Mouse (Mus musculus) urinary bladder, adult 2 months (tissue): ENCODE measurements around the gene Acot12. TPM values are rescaled to one million over a fixed set of nuclear protein-coding genes. Genes with fewer than 3 reads are reported as not detected.

ENCODE experiments used
- DNase-seq: peaks from one replicate; pipeline ENCODE4 v3.0.0; 2022; ENCODE audit warnings: low spot score
- polyA plus RNA-seq: library from polyadenylated mRNA; depleted of rRNA; stranded (reverse); fragments of >200 nt; gene quantifications from 2 replicates; pipeline ENCODE4 v1.2.3, GENCODE M21; 2012; rRNA removed

Acot12 gene
- not detected in 2 replicates for polyA plus RNA-seq

DNA sequence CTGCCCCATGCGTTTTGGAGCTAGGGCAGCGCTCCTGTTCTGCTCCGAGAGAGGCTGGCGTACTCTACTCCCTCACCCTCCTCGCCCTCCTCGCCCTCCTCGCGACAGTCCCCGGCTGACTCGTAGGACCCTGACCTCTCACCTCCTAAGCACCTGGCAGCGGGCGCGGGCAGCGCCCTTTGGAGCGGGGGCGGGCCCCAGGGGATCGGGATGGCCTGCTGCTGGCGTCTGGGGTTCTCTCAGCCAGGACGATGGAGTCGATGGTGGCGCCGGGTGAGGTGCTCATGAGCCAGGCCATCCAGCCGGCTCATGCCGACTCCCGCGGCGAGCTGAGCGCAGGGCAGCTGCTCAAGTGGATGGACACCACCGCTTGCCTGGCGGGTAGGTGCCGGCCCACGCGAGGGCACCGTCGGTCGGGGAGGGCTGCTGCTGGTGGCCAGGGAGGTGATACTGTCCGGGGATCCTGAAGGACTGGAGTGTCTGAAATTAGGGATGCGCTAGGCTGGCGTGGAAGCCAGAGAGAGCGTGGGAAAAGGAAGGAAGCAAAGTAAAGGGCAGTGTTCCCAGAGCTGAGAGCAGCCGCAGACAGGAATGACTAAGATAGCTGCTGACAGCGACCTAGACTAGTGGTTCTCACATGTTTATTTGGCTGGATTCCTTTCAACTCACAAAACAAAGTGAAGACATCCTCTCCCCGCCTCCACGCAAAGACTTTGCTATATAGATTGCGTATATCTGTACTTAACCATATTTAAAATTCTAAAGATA lies at the start of gene Acot12:
TSS of gene Acot12 (plus strand) at position 233 of the 768 bp plus-strand sequence.
- DNase-seq: peak; percentile 23

DNA sequence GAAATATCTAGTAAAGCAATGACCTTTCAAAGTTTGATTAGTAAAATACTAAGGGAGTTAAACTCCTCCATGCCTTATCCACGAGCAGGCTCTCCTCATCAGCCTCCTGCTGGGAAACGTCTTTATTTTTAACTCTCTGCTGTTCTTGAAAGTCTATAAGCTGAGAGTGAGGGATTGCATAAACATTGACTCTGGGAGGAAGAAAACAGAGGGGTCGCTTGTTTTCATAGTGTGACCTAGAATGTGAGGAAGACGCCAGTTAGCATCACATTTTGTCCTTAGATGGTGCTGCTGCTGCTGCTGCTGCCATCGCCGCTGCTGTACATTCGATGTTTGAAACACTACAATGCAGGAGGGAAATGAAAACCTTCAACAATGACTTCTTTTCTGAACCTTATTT lies 47.7 kb upstream of the Acot12 start:
- DNase-seq: no peak

DNA sequence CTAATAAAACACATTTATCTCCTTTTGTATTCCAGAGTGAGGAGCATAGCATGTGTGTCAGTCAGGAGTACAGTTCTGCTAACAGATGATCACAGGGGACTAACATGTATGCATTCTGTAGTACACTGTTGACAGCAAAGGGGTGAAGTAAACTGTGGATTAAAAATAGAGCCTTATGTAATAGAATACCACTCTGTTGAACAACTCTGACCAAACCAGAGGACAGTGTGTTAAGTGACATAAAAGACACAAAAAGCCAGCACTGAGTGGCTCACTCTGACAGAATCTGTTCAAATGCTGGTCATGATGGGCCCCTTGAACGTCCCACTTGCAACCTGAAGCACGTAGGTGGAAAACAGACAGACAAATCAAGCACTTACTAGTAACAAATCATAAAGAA lies 45.9 kb upstream of the Acot12 start:
- no peak for DNase-seq

- no peak for DNase-seq
These were observed 45.1 kb upstream of the Acot12 start for GRCm38 (mm10) chr13:91696109-91696645.

- no peak for DNase-seq
These were observed 44.3 kb upstream of the Acot12 start for GRCm38 (mm10) chr13:91697011-91697410.

- no peak for DNase-seq
These were observed 39.0 kb upstream of the Acot12 start for GRCm38 (mm10) chr13:91702337-91702736.

GRCm38 (mm10) chr13:91719487-91719886 lies 21.8 kb upstream of the Acot12 start:
- no peak for DNase-seq

- no peak for DNase-seq
These were observed 18.1 kb upstream of the Acot12 start for GRCm38 (mm10) chr13:91723108-91723735.

- no peak for DNase-seq
These were observed 17.6 kb upstream of the Acot12 start for GRCm38 (mm10) chr13:91723736-91724119.

- no peak for DNase-seq
These were observed 17.1 kb upstream of the Acot12 start for GRCm38 (mm10) chr13:91724211-91724610.

DNA sequence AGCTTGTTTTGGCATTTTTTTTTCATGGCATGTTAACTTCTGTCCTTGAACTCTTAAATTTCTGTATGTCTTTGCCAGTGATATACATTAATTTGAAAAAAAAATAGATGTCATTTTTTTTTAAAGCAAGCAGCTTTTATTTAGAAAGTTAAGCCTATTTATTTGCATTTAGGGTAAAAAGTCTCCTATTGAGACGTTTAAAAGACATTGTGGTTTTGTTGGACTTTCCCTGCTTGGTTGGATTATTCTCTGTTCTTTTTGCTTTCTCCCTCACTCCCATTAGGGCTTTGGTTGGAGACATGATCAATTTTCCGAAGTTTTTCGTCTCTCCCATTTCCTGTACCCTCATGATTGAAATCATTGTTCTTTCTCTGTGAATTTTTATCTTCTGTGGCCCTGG lies 16.2 kb upstream of the Acot12 start:
- no peak for DNase-seq

GRCm38 (mm10) chr13:91727899-91728298 lies 13.4 kb upstream of the Acot12 start:
- DNase-seq: no peak

DNA sequence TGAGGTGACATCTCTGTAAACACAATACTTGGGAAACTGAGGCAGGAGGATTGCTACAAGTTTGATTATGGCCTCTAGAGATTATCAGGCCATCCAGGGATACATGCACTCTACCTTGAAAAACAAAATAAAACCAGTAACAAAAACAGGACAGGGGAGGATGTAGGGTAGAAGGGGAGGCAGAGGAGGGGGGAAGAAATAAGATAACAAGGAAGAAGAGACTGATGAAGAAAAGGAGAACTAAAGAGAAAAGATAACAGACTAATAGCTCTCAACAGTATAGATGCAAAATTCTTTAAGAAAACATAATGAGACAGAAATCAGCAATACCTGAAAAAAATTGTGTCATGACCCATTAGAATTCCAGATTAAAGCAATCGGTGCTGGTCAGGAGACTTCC lies 4.1 kb upstream of the Acot12 start:
- DNase-seq: no peak

DNA sequence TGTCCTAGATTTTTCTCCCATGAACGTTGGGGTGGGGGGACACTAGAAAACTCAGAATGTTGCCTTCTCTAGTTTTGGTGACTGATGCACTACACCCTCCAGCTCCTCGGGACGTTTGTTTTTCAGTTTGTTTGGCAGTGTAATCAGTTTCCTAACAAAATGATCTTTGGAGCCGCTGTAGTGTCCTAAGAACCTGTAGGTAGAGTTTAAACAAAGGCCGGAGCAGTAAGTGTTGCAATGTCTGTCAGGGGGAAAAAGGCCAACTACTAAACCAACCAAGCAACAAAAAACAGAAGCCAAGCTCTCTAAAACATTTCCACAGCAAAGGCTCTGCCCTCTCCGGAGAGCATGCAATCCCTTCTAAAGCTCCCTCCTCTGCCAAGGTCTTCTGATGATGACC lies 461 bp upstream of the Acot12 start:
- no peak for DNase-seq

GRCm38 (mm10) chr13:91743180-91743579 lies 1.9 kb downstream of the Acot12 start:
- no peak for DNase-seq

DNA sequence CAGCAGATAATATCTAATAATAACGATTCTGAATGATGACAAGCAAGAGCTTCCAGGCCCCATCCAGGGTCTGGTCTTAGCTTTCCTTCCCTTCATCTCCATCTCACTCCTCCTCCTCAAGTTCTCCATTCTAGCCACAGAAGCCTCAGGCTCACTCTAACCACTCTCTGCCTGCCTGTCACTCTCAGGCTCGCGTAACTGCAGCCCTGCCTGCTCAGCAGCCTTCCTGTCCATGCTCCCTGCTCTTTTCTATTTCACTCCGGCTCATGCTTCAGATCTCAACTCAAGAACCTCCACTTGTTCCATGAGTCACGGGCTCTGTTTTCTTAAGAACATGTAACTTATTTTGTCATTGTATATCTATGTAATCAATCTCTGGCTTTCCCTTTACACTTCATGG lies 5.2 kb downstream of the Acot12 start:
- no peak for DNase-seq

- DNase-seq: no peak
These were observed 7.1 kb downstream of the Acot12 start for GRCm38 (mm10) chr13:91748401-91748800.

DNA sequence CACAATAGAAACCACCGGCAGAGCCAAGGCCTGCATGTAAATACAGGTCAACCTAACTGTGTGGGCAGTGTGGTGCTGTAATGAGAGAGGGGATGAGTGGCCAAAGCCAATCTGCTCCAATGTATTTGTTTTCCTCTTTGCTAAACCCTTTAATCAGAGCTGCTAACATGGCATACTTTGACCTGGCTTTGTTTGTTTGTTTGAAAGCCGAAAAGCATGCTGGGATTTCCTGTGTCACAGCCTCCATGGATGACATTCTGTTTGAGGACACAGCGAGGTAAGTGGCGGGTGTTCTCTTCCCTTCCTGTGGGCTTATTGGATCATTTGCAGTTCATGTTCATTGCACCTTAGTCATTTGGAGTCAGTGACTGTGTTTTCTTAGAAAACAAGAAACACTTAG lies 8.7 kb downstream of the Acot12 start:
- DNase-seq: no peak

- DNase-seq: no peak
These were observed 12.4 kb downstream of the Acot12 start for GRCm38 (mm10) chr13:91753724-91754123.

- no peak for DNase-seq
These were observed 13.4 kb downstream of the Acot12 start for GRCm38 (mm10) chr13:91754762-91755161.

DNA sequence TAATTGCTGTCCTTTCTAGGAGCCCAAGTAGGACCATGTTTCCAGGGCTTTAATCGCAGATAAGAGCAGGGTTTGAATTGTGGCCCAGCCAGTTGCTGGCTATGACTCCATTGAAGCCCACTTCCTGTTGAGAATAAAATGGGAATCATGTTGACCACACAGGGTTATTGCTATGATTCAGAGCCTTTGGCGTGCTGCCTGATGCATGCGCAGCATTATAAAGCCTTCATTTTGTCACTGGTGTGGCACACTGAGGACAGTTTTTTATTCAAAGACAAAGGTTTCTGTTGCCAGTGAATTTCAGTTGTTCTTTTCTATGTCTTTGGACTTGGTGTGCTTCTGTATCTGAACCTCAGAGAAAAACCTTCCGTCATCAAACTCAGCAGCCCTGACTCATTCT lies 14.9 kb downstream of the Acot12 start:
- no peak for DNase-seq

DNA sequence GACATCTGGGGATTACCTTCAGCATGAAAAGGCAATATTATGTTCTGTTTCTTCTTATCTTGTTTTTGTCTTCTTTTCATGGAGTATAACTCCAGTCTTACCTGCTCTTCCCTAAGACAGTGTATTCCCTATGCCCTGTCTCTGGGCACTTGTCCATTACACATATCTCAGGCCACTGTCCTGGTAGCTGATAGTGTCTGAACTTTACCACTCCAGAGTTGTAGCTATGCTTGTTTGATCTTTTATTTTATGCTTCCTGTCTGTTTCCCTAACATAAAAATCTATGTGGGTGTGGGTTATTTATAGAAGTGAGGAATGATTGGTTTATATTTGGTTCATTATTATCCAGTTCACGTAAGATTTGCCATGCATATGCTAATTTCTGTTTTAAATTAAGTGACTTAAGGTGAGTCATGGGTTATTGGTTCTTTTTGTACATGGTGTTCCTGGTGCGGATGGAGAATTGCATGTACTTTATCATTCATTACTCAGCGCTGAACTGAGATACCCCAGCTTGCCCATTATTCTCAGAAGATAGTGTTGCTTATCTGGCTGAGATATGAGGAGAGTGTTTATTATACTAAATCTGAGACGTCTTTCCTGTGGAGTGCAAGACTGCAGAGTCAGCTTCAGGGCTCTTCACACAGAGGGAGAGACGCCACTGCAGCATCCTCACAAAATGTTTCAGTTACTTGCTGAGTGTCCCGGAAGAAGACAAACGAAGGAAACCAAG lies 17.2 kb downstream of the Acot12 start:
- no peak for DNase-seq

DNA sequence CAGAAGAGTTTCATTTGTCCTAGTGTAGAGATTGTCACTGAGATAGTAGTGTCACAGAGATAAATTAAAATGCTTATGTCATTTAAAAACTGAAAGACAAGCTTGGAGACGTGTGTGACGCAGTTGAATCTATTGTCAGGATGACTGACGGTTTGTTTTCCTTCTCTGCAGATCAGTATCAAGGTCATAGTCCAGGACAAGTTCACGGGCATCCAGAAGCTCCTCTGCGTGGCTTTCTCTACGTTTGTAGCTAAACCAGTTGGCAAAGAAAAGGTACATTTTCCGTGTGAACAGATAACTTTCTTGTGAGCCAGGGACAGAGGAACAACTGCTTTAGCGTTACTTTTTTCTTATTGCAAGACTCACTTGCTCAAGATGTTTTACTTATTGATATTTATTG lies 18.5 kb downstream of the Acot12 start:
- DNase-seq: no peak
